Mouse (Mus musculus): Measurements from ENCODE around the gene Zfp592. TPM values are rescaled to one million over a fixed set of nuclear protein-coding genes. Genes with fewer than 3 reads are reported as not detected.

Zfp592 gene
- polyA plus RNA-seq, 1 experiment from 2014 or later: 9.0 TPM

- no peaks in the 10 kb centered on the region for H3K27me3 ChIP-seq (replicated peaks; ENCODE audit: control insufficient read depth, insufficient read depth, low read length)
- 70% methylated on average over 1 of the region's 1 CpGs for WGBS
- ATAC-seq: no peak
These were observed 12.5 kb downstream of the Zfp592 start for GRCm38 (mm10) chr7:81005969-81006368.

GRCm38 (mm10) chr7:81008285-81008684, 14.8 kb downstream of the Zfp592 start:
- Histone ChIP-seq H3K4me2 (ENCODE audit: low read length) (no peak overlapping the region), H3K36me3 (ENCODE audit: control insufficient read depth, insufficient read depth, low read length) (no peaks in the 10 kb centered on the region), H3K27me3 (replicated peaks; ENCODE audit: control insufficient read depth, insufficient read depth, low read length) (no peaks in the 10 kb centered on the region), H3K4me3 (ENCODE audit: low read length) (no peak overlapping the region), H3K9me3 (ENCODE audit: control insufficient read depth, low read length) (no peaks in the 10 kb centered on the region), H3K4me1 (ENCODE audit: control insufficient read depth, insufficient read depth, low read depth, low read length) (no peaks in the 10 kb centered on the region), H3K27ac (ENCODE audit: low read depth, low read length) (no peak overlapping the region), H3K9ac (ENCODE audit: low read depth, low read length) (no peak overlapping the region)
- ATAC-seq: no peak
- 90% methylated on average over 3 of the region's 3 CpGs for WGBS

More at GRCm38 (mm10) chr7:81005969-81006368, 12.5 kb downstream of the Zfp592 start:
- Histone ChIP-seq H3K4me3 (ENCODE audit: low read length) (no peak overlapping the region), H3K4me2 (ENCODE audit: low read length) (no peak overlapping the region), H3K9ac (ENCODE audit: low read depth, low read length) (no peak overlapping the region), H3K36me3 (ENCODE audit: control insufficient read depth, insufficient read depth, low read length) (no peaks in the 10 kb centered on the region), H3K9me3 (ENCODE audit: control insufficient read depth, low read length) (no peaks in the 10 kb centered on the region), H3K27ac (ENCODE audit: low read depth, low read length) (no peak overlapping the region), H3K4me1 (ENCODE audit: control insufficient read depth, insufficient read depth, low read depth, low read length) (no peaks in the 10 kb centered on the region)

DNA sequence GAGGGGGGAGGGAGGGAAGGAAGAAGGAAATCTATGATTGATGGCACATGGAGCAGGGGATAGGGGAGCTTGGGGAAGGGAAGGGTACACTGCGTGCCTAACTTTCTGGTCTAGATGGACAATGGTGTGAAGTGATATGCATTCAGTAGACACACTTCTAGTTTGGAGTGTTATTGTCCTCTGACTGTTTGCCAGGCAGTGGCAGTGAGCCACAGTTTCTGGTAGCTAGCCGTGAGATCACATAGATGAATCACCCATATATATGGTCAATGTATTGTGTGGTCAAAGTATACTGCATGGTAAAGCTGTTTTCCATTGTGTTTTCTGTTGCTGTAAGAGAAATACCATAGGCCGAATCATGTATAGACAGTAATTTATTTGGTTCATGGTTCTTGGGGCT, 18.1 kb downstream of the Zfp592 start:
- no peak overlapping the region for H3K9ac ChIP-seq (ENCODE audit: low read depth, low read length)
- H3K27me3 ChIP-seq (replicated peaks; ENCODE audit: control insufficient read depth, insufficient read depth, low read length): no peaks in the 10 kb centered on the region
- no peaks in the 10 kb centered on the region for H3K9me3 ChIP-seq (ENCODE audit: control insufficient read depth, low read length)
- 95% methylated on average over 3 of the region's 3 CpGs for WGBS
- no peak overlapping the region for H3K27ac ChIP-seq (ENCODE audit: low read depth, low read length)
- H3K36me3 ChIP-seq (ENCODE audit: control insufficient read depth, insufficient read depth, low read length): no peaks in the 10 kb centered on the region
- H3K4me1 ChIP-seq (ENCODE audit: control insufficient read depth, insufficient read depth, low read depth, low read length): no peaks in the 10 kb centered on the region
- no peak for ATAC-seq
- H3K4me2 ChIP-seq (ENCODE audit: low read length): no peak overlapping the region
- H3K4me3 ChIP-seq (ENCODE audit: low read length): no peak overlapping the region

DNA sequence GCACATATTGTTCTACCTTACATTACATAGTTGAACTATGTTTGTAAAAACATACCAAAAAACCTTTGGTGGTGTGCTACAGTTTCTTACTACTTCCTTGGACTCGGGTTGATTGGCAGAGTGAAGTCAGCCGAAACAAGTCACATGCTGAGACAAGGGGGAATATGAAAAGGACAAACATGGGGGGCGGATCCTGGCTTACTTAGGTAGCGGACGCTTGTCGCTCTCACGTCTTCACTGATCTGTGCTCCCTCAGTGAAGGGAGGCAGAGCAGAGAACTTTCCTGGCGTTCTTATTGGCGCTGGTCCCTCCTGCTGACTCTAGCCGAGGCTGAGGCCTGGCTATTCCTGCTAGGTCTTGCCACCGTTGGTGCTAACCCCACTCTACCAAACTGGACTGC, 26.8 kb downstream of the Zfp592 start:
- Histone ChIP-seq H3K27me3 (replicated peaks; ENCODE audit: control insufficient read depth, insufficient read depth, low read length) (no peaks in the 10 kb centered on the region), H3K4me2 (ENCODE audit: low read length) (no peak overlapping the region), H3K9me3 (ENCODE audit: control insufficient read depth, low read length) (no peaks in the 10 kb centered on the region), H3K4me3 (ENCODE audit: low read length) (no peak overlapping the region), H3K9ac (ENCODE audit: low read depth, low read length) (no peak overlapping the region), H3K36me3 (ENCODE audit: control insufficient read depth, insufficient read depth, low read length) (peaks cover 21% of the 10 kb centered on the region), H3K4me1 (ENCODE audit: control insufficient read depth, insufficient read depth, low read depth, low read length) (no peaks in the 10 kb centered on the region; the same call in 1 of the 2 replicates), H3K27ac (ENCODE audit: low read depth, low read length) (no peak overlapping the region)
- ATAC-seq: no peak
- 40% methylated on average over 11 of the region's 11 CpGs for WGBS

GRCm38 (mm10) chr7:81022731-81023130, 29.2 kb downstream of the Zfp592 start:
- H3K36me3 ChIP-seq (ENCODE audit: control insufficient read depth, insufficient read depth, low read length): peaks cover 30% of the 10 kb centered on the region
- ATAC-seq: no peak

GRCm38 (mm10) chr7:81024118-81024517, 30.6 kb downstream of the Zfp592 start:
- peaks cover 34% of the 10 kb centered on the region for H3K36me3 ChIP-seq (ENCODE audit: control insufficient read depth, insufficient read depth, low read length)
- no peak overlapping the region for H3K4me2 ChIP-seq (ENCODE audit: low read length)
- 57% methylated on average over 5 of the region's 5 CpGs for WGBS
- H3K4me3 ChIP-seq (ENCODE audit: low read length): no peak overlapping the region
- H3K27ac ChIP-seq (ENCODE audit: low read depth, low read length): no peak overlapping the region
- no peak for ATAC-seq
- H3K9me3 ChIP-seq (ENCODE audit: control insufficient read depth, low read length): no peaks in the 10 kb centered on the region
- H3K4me1 ChIP-seq (ENCODE audit: control insufficient read depth, insufficient read depth, low read depth, low read length): no peaks in the 10 kb centered on the region; the same call in 1 of the 2 replicates
- H3K27me3 ChIP-seq (replicated peaks; ENCODE audit: control insufficient read depth, insufficient read depth, low read length): no peaks in the 10 kb centered on the region
- no peak overlapping the region for H3K9ac ChIP-seq (ENCODE audit: low read depth, low read length)

More at GRCm38 (mm10) chr7:81022731-81023130, 29.2 kb downstream of the Zfp592 start:
- H3K9ac ChIP-seq (ENCODE audit: low read depth, low read length): no peak overlapping the region
- no peak overlapping the region for H3K4me2 ChIP-seq (ENCODE audit: low read length)
- H3K4me3 ChIP-seq (ENCODE audit: low read length): no peak overlapping the region
- H3K27ac ChIP-seq (ENCODE audit: low read depth, low read length): no peak overlapping the region
- H3K27me3 ChIP-seq (replicated peaks; ENCODE audit: control insufficient read depth, insufficient read depth, low read length): no peaks in the 10 kb centered on the region
- H3K9me3 ChIP-seq (ENCODE audit: control insufficient read depth, low read length): no peaks in the 10 kb centered on the region
- H3K4me1 ChIP-seq (ENCODE audit: control insufficient read depth, insufficient read depth, low read depth, low read length): no peaks in the 10 kb centered on the region; the same call in 1 of the 2 replicates

DNA sequence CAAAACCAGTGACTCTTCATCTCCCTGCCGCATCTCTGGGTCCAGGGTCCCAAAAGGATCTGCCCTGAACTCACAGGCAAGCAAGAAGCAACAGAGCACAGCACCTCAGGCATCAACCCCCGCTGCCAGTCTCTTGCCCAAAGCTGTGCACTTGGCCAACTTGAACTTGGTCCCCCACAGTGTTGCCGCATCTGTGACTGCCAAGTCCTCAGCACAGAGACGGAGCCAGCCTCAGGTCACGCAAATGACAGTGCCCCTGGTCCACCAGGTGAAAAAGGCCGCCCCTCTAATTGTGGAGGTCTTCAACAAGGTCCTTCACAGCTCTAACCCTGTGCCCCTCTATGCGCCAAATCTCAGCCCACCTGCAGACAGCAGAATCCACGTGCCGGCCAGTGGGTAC, 31.2 kb downstream of the Zfp592 start:
- no peak for ATAC-seq
- no peak overlapping the region for H3K4me2 ChIP-seq (ENCODE audit: low read length)

DNA sequence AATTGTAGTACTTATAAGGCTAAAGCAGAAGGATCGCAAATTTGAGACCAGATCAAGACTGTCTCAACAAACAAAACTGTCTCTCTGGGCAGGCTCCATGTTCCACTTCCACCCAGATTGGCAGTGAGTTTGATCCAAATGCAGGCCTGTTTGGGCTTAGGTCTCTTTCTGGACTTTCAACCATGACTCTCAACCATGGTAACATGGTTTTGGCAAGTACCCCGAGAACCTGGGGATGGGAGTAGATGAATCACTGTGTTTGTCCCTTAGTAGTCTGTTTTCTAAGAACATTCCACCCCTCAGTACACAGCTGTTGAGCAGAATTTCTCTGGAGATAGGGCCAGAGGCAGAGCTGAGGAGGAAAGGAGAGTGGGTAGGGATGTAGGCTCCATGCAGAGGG, 32.3 kb downstream of the Zfp592 start:
- Histone ChIP-seq H3K27ac (ENCODE audit: low read depth, low read length) (no peak overlapping the region), H3K27me3 (replicated peaks; ENCODE audit: control insufficient read depth, insufficient read depth, low read length) (no peaks in the 10 kb centered on the region), H3K4me3 (ENCODE audit: low read length) (no peak overlapping the region), H3K36me3 (ENCODE audit: control insufficient read depth, insufficient read depth, low read length) (peaks cover 50% of the 10 kb centered on the region), H3K4me2 (ENCODE audit: low read length) (no peak overlapping the region), H3K9ac (ENCODE audit: low read depth, low read length) (no peak overlapping the region), H3K9me3 (ENCODE audit: control insufficient read depth, low read length) (no peaks in the 10 kb centered on the region), H3K4me1 (ENCODE audit: control insufficient read depth, insufficient read depth, low read depth, low read length) (no peaks in the 10 kb centered on the region; the same call in 1 of the 2 replicates)
- 100% methylated on average over 2 of the region's 2 CpGs for WGBS
- no peak for ATAC-seq

More for the DNA sequence above, 31.2 kb downstream of the Zfp592 start:
- no peaks in the 10 kb centered on the region for H3K9me3 ChIP-seq (ENCODE audit: control insufficient read depth, low read length)
- H3K9ac ChIP-seq (ENCODE audit: low read depth, low read length): no peak overlapping the region
- H3K36me3 ChIP-seq (ENCODE audit: control insufficient read depth, insufficient read depth, low read length): peaks cover 39% of the 10 kb centered on the region
- H3K4me1 ChIP-seq (ENCODE audit: control insufficient read depth, insufficient read depth, low read depth, low read length): no peaks in the 10 kb centered on the region; the same call in 1 of the 2 replicates
- H3K4me3 ChIP-seq (ENCODE audit: low read length): no peak overlapping the region
- WGBS: 88% methylated on average over 9 of the region's 9 CpGs
- no peaks in the 10 kb centered on the region for H3K27me3 ChIP-seq (replicated peaks; ENCODE audit: control insufficient read depth, insufficient read depth, low read length)
- no peak overlapping the region for H3K27ac ChIP-seq (ENCODE audit: low read depth, low read length)

GRCm38 (mm10) chr7:81039711-81040110, 46.2 kb downstream of the Zfp592 start:
- WGBS: 79% methylated on average over 2 of the region's 2 CpGs

More at GRCm38 (mm10) chr7:81039711-81040110, 46.2 kb downstream of the Zfp592 start:
- no peak overlapping the region for H3K9ac ChIP-seq (ENCODE audit: low read depth, low read length)
- no peaks in the 10 kb centered on the region for H3K27me3 ChIP-seq (replicated peaks; ENCODE audit: control insufficient read depth, insufficient read depth, low read length)
- no peaks in the 10 kb centered on the region for H3K4me1 ChIP-seq (ENCODE audit: control insufficient read depth, insufficient read depth, low read depth, low read length)
- peaks cover 47% of the 10 kb centered on the region for H3K36me3 ChIP-seq (ENCODE audit: control insufficient read depth, insufficient read depth, low read length)
- no peak overlapping the region for H3K27ac ChIP-seq (ENCODE audit: low read depth, low read length)
- H3K4me2 ChIP-seq (ENCODE audit: low read length): no peak overlapping the region
- ATAC-seq: no peak
- no peak overlapping the region for H3K4me3 ChIP-seq (ENCODE audit: low read length)
- H3K9me3 ChIP-seq (ENCODE audit: control insufficient read depth, low read length): no peaks in the 10 kb centered on the region
